Mouse (Mus musculus) neural tube, embryonic 14.5 days (tissue): Measurements from ENCODE around the gene Cend1. TPM values are rescaled to one million over a fixed set of nuclear protein-coding genes. Genes with fewer than 3 reads are reported as not detected.

Source experiments
- ATAC-seq: fragments of 200-750 bp; cut with Nextera tagmentation; 2 replicates; pipeline ENCODE4 v1.8.0; 2017; ENCODE audit warnings: low read depth, mild to moderate bottlenecking, moderate TSS enrichment, moderate library complexity
- H3K27ac ChIP-seq: fragments of 300-500 bp; sonication (generic); 2 replicates; pipeline ENCODE4 v1.5.1; 2014; ENCODE audit warnings: low read depth, mild to moderate bottlenecking, control low read depth, low read length, moderate library complexity, mixed read lengths
- H3K27me3 ChIP-seq: fragments of 300-500 bp; sonication (generic); 2 replicates; pipeline ENCODE4 v1.6.1; 2014; ENCODE audit warnings: low read length; ENCODE audit not compliant: control insufficient read depth, insufficient read depth
- H3K36me3 ChIP-seq: fragments of 300-500 bp; sonication (generic); 2 replicates; pipeline ENCODE4 v1.6.1; 2014; ENCODE audit warnings: low read length, mixed read lengths; ENCODE audit not compliant: control insufficient read depth, insufficient read depth
- H3K4me1 ChIP-seq: fragments of 300-500 bp; sonication (generic); 2 replicates; pipeline ENCODE4 v1.6.1; 2014; ENCODE audit warnings: low read length; ENCODE audit not compliant: control insufficient read depth, insufficient read depth
- H3K4me2 ChIP-seq: fragments of 300-500 bp; sonication (generic); 2 replicates; pipeline ENCODE4 v1.6.1; 2014; ENCODE audit warnings: mild to moderate bottlenecking, low read depth, low read length, control low read depth
- H3K4me3 ChIP-seq: fragments of 300-500 bp; sonication (generic); 2 replicates; pipeline ENCODE4 v1.5.1; 2014; ENCODE audit warnings: low read depth, low read length, control low read depth, mixed read lengths
- H3K9ac ChIP-seq: fragments of 300-500 bp; sonication (generic); replicated peaks from 2 replicates; pipeline ENCODE4 v1.6.1; 2014; ENCODE audit warnings: low read depth, mild to moderate bottlenecking, control low read depth, low read length, mixed read lengths
- H3K9me3 ChIP-seq: fragments of 300-500 bp; sonication (generic); 2 replicates; pipeline ENCODE4 v1.6.1; 2016; ENCODE audit warnings: low read length; ENCODE audit not compliant: control insufficient read depth
- WGBS: fragments of 180-500 bp; shearing (Covaris S2); extraction: QIAGEN DNeasy Blood & Tissue Kit; methylation state at CpG from one replicate; pipeline ENCODE4 v1.1.7; 2014; 5-methylcytosine and 5-hydroxymethylcytosine counted together
- polyA plus RNA-seq: library from polyadenylated mRNA; unstranded; fragments of >200 nt; fragmentation: Nextera tagmentation; extraction: Ambion mirVana; gene quantifications from 2 replicates; pipeline ENCODE4 v1.2.1, GENCODE M21; 2014

Cend1 gene
- polyA plus RNA-seq, 1 experiment from 2014 or later: 70.7 TPM

DNA sequence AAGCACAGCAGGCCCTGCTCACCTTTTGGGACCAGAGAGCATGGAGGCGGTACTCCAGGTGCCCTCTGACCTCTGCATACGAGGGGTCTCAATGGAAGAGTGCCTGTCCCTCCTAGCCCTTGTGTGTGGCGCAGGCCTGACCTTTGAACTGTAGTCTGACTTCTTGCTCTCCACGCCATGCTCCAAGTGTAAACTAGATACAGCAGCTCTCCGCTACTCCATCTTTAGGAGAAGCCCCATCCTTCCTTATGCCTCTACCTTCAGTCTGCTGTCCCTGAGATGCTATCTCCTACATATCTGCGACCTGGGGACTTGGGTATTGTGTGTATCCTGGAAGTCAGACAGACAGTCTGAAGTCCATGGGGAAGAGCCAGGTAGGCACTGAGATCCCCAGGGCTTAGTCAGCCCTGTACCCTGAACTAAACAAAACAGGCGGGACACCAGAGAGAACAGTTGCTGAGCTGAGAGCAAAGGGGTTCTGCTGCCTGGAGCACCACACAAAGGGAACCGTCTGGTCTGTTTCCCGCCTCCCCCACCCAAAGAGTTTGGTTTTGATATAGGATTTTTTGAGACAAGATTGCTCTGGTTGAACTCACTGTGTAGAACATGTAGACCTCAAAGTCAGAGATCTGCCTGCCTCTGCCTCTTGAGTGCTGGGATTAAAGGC is 6.7 kb upstream of the Cend1 start:
- peak overlapping the region; percentile 90; the same call in 1 of the 2 replicates for H3K4me2 ChIP-seq
- 0 out of 2 replicates have a peak overlapping the region, but pooled peaks have one; percentile 72 for H3K9ac ChIP-seq
- no peaks in the 10 kb centered on the region for H3K9me3 ChIP-seq
- H3K27ac ChIP-seq: no peak overlapping the region
- WGBS: 75% methylated on average over 9 of the region's 9 CpGs
- peak overlapping the region; percentile 49; the same call in 1 of the 2 replicates for H3K4me3 ChIP-seq
- peaks cover 16% of the 10 kb centered on the region for H3K36me3 ChIP-seq
- no peak for ATAC-seq
- H3K4me1 ChIP-seq: peaks cover 31% of the 10 kb centered on the region
- no peaks in the 10 kb centered on the region for H3K27me3 ChIP-seq

- Histone ChIP-seq H3K4me3 (peak overlapping the region; percentile 49), H3K27me3 (no peaks in the 10 kb centered on the region), H3K9ac (peak overlapping the region; percentile 72), H3K4me1 (peaks cover 31% of the 10 kb centered on the region), H3K4me2 (peak overlapping the region; percentile 85), H3K27ac (peak overlapping the region; percentile 78), H3K9me3 (no peaks in the 10 kb centered on the region), H3K36me3 (peaks cover 22% of the 10 kb centered on the region)
- 4% methylated on average over 17 of the region's 17 CpGs for WGBS
- peak; percentile 2; the same call in 1 of the 2 replicates for ATAC-seq
Observed at GRCm38 (mm10) chr7:141435129-141435855, 6.0 kb upstream of the Cend1 start.

DNA sequence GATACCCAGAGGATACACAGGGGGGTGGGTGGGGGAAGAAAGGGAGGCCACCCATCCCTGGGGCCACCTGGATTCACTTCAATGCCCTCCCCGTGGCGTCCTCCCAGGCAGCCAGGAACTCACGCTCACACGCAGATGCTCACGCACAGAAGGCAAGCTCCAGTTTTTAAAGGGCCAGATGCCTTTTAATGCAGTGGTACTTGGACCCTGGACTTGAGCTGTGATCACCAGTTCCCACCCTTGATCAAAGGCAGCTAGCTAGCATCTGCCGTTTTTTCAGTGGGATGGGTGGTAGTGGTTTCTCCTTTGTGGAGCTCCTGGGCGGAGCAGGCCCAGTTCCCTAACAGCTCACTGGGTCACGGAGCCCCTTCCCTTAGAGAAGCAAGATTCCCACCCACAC is 5.2 kb upstream of the Cend1 start:
- Histone ChIP-seq H3K27ac (peak overlapping the region; percentile 78), H3K9me3 (no peaks in the 10 kb centered on the region), H3K4me1 (peaks cover 31% of the 10 kb centered on the region), H3K27me3 (no peaks in the 10 kb centered on the region), H3K9ac (peak overlapping the region; percentile 72), H3K4me3 (peak overlapping the region; percentile 49), H3K36me3 (peaks cover 23% of the 10 kb centered on the region), H3K4me2 (peak overlapping the region; percentile 85)
- 0 out of 2 replicates have a peak, but pooled peaks have one; percentile 15 for ATAC-seq
- WGBS: 7% methylated on average over 8 of the region's 8 CpGs

- Histone ChIP-seq H3K9ac (peak overlapping the region; percentile 72), H3K27ac (peak overlapping the region; percentile 78), H3K4me2 (peak overlapping the region; percentile 85), H3K9me3 (no peaks in the 10 kb centered on the region), H3K4me3 (peak overlapping the region; percentile 49), H3K4me1 (peaks cover 32% of the 10 kb centered on the region), H3K36me3 (peaks cover 23% of the 10 kb centered on the region), H3K27me3 (no peaks in the 10 kb centered on the region)
- WGBS: 72% methylated on average over 15 of the region's 15 CpGs
- no peak for ATAC-seq
Observed at GRCm38 (mm10) chr7:141433517-141434400, 4.5 kb upstream of the Cend1 start.

GRCm38 (mm10) chr7:141432741-141433516 is 3.6 kb upstream of the Cend1 start:
- Histone ChIP-seq H3K36me3 (peaks cover 23% of the 10 kb centered on the region), H3K4me2 (peak overlapping the region; percentile 85; the same call in 1 of the 2 replicates), H3K9ac (no peak overlapping the region), H3K4me1 (peaks cover 37% of the 10 kb centered on the region), H3K27me3 (no peaks in the 10 kb centered on the region), H3K9me3 (no peaks in the 10 kb centered on the region), H3K27ac (no peak overlapping the region), H3K4me3 (no peak overlapping the region)
- ATAC-seq: no peak
- 87% methylated on average over 6 of the region's 6 CpGs for WGBS

GRCm38 (mm10) chr7:141432186-141432611 is 2.9 kb upstream of the Cend1 start:
- H3K4me2 ChIP-seq: no peak overlapping the region
- H3K36me3 ChIP-seq: peaks cover 23% of the 10 kb centered on the region
- no peaks in the 10 kb centered on the region for H3K27me3 ChIP-seq
- no peak overlapping the region for H3K4me3 ChIP-seq
- H3K27ac ChIP-seq: no peak overlapping the region
- no peak overlapping the region for H3K9ac ChIP-seq
- no peak for ATAC-seq
- WGBS: 85% methylated on average over 8 of the region's 8 CpGs
- no peaks in the 10 kb centered on the region for H3K9me3 ChIP-seq
- peaks cover 37% of the 10 kb centered on the region for H3K4me1 ChIP-seq

GRCm38 (mm10) chr7:141431434-141432185 is 2.3 kb upstream of the Cend1 start:
- Histone ChIP-seq H3K9ac (no peak overlapping the region), H3K27ac (no peak overlapping the region), H3K36me3 (peaks cover 26% of the 10 kb centered on the region), H3K27me3 (no peaks in the 10 kb centered on the region), H3K4me2 (no peak overlapping the region), H3K4me1 (peaks cover 34% of the 10 kb centered on the region), H3K4me3 (no peak overlapping the region), H3K9me3 (no peaks in the 10 kb centered on the region)
- no peak for ATAC-seq
- 95% methylated on average over 19 of the region's 19 CpGs for WGBS
